Mouse (Mus musculus) adrenal gland, postnatal 14 days (tissue): ENCODE measurements around the gene Tsnaxip1. TPM values are rescaled to one million over a fixed set of nuclear protein-coding genes. Genes with fewer than 3 reads are reported as not detected.
A peak's percentile ranks its signal among the peaks of the same experiment; 100 is the strongest.

ENCODE experiments used
- DNase-seq: peaks from one replicate; pipeline ENCODE4 v3.0.0; 2021; ENCODE audit warnings: mixed read lengths
- total RNA-seq: library from RNA; stranded (reverse); gene quantifications from 2 replicates; pipeline ENCODE4 v1.2.3, GENCODE M21; 2021

The Tsnaxip1 gene
- total RNA-seq, 1 experiment from 2014 or later = not detected

DNA sequence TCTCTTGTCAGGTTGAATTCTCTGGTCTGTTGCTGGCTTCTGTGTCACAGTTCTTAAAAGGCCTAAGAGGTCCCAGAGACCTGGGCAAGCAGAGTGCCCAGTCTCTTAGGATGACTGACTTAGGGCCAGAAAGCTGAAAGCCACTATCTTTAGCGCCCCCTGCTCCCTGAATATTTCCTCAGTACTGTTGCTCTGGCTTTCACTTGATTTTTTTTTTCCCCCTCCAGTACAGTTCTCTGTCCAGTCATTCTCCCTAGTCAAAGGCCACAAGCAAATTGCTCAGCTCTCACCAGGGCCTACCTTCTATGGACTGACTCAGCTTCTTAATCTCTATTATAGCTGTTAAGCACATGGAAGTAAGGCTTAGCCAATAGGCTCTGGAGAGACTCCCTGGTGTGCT is 34.4 kb downstream of the Tsnaxip1 start:
- DNase-seq = peak; percentile 29

DNA sequence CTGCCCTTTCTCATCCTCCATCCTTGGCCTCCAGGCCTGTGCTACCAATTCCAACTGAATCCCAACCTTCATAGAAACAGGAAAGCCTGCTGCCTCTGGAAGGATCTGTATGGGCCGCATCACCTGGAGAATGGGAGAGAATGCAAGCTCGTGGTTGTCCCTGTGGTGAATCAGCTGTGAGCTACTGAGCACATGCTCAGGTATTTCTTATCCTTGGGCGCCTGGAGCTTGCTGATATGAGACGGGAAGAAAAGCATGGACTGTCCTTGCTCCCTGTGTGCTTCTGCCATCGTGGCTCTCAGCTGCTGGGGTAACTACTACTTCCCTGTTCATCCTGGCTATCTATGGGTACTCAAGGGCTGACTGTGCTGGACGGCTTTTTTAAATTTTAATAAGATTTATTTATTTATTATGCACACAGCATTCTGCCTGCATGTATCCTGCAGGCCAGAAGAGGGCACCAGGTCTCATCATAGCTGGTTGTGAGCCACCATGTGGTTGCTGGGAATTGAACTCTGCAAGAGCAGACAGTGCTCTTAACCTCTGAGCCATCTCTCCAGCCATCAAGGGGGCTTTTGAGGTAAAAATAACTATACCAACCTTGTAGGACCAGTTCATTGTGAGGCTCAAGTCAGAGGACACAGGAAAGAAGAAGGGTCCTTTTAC is 39.0 kb downstream of the Tsnaxip1 start:
- no peak for DNase-seq

DNA sequence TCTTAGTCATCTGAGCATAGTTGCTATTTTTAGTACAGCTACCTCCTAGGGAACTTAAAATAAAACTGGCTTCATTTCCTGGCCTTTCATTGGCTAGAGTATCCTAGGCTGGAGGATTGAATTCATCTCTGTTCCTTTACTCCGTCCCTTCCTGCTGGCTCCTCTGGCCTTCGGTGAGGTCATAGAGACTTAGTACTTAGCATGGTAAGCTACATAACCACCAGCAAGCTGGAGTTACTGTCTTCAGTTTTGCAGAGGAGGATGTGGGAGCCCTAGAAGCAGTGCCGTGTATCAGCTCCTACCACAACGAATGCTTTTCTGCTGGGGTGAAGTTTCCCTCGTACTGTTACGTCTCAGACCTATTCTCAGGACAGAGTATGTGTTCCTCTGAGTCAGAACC is 46.8 kb downstream of the Tsnaxip1 start:
- DNase-seq = no peak

DNA sequence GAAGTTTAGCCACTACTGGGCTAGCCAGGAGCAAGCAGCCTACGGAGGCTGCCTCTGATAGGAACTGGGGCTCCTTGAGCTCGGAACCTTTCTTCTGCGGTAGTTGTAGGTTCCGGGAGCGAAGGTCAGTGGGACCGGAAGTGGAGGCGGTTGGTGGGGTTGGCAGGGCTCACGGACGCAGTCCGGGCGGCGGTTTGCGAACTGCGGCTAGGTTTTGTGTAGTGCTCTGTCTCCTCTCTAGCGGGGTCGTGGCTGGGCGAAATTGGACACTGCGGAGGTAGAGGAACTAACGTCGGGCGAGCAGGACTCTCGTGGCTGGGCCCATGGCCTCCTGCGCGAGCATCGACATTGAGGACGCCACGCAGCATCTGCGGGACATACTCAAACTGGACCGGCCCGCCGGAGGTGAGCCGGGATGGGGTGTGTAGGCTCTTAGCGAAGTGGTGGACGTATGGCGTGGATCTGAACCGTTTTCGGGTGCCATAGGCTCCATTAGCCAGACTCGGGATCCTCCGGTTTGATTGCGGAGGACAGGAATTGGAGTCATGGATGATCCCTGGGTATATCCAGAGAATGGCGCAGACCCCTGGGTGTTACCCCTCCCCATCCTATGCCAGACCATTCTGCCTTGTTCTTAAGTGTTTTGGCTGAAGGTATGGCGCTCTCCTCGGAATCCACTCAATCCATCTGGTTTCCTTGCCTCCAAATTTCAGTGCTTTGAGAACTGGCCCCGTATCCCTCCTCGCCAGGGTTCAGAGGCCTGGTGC is 53.4 kb downstream of the Tsnaxip1 start, which contains the start of gene Edc4:
TSS of gene Edc4 (plus strand) at position 128 of the 767 bp plus-strand sequence.
- peak; percentile 91 for DNase-seq

DNA sequence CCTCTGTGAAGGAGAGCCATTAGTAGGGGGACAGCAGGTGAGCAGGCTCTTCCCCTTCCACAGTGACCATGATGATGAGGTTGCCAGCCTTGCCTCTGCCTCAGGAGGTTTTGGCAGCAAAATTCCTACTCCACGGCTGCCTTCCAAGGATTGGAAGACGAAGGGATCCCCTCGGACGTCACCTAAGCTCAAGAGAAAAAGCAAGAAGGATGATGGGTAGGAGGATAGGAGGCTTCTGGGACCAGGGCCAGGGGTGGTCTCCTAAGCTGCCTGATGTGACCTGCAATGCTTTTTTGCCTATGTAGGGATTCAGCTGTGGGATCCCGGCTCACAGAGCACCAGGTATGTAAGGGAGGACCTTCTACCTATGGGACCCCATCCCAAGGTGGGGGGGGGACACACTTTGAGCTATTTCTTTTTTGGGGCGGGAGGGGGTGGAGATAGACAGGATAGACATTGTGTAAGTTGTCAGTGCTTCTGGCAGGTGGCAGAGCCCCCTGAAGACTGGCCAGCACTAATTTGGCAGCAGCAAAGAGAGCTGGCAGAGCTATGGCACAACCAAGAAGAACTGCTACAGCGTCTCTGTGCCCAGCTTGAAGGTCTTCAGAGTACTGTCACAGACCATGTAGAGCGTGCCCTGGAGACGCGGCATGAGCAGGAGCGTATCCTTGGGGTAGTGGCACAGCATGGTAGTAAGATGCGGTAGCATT is 62.4 kb downstream of the Tsnaxip1 start:
- no peak for DNase-seq

DNA sequence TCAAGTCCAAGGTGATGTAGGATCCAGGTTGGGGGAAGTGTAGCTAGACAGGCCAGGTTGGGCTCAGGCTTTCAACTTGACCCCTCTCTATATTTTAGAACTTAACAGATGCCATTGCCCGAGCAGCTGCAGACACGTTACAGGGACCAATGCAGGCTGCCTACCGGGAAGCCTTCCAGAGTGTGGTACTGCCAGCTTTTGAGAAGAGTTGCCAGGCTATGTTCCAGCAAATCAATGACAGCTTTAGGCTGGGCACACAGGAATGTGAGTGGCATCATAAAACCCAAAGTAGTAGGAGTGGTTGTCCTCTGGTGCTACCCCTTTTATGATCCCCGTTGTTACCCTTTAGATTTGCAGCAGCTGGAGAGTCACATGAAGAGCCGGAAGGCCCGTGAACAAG is 63.3 kb downstream of the Tsnaxip1 start:
- DNase-seq = no peak

DNA sequence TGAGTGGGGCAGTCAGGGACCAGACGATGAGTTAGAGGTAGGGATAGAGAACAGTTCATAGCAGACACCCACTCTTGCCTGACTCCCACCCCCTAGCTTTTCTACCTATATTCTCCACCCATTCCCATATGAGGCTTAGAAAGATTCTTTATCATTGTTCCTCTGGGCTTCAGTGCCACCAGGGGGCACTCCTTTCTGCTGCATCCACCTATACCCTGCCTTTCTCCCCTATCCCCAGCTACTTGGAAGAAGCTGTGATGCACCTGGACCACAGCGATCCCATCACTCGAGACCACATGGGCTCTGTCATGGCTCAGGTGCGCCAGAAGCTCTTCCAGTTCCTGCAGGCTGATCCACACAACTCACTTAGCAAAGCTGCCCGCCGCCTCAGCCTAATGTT is 64.9 kb downstream of the Tsnaxip1 start:
- peak; percentile 39 for DNase-seq

DNA sequence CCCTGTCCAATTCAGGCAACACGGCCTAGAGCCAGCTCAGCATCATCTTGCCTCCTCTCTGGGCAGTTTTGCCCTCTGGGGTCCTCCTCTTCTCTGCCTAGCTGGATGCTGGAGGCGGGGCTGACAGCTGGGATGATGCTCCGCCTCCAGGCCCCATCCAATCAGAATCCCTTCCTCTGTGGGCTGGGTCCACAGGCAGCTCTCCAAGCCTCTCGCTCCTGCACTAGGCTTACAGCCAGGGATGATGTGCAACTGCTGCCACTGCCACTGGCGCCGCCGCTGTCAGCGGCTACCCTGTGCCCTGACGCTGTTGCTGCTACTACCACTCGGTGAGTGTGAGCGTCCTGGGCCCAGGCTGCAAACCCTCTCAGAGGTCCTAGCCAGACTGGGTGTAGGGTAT is 65.8 kb downstream of the Tsnaxip1 start, which contains the start of gene Nrn1l:
TSS of gene Nrn1l (plus strand) at position 229 of the 400 bp plus-strand sequence.
- DNase-seq = peak; percentile 89

Other genes starting within 250 kb of the Tsnaxip1 start
- gene Ripor1, start 222.5 kb upstream of the Tsnaxip1 start, total RNA-seq = 33.9 and 39.8 TPM in 2 replicates
- gene Ctcf, start 191.2 kb upstream of the Tsnaxip1 start, total RNA-seq = 58.4 and 70.4 TPM in 2 replicates
- 0.93 and 1.0 TPM in 2 replicates for gene Agrp, start 190.3 kb upstream of the Tsnaxip1 start, total RNA-seq
- gene Carmil2, start 141.5 kb upstream of the Tsnaxip1 start, total RNA-seq = 3.1 and 8.1 TPM in 2 replicates
- gene Acd, start 126.6 kb upstream of the Tsnaxip1 start, total RNA-seq = 23.3 and 23.8 TPM in 2 replicates
- gene Pard6a, start 126.6 kb upstream of the Tsnaxip1 start, total RNA-seq = 10.6 and 11.0 TPM in 2 replicates
- not detected in 2 replicates for gene 4933405L10Rik, start 120.1 kb upstream of the Tsnaxip1 start, total RNA-seq
- gene Enkd1, start 119.5 kb upstream of the Tsnaxip1 start, total RNA-seq = 5.4 and 6.0 TPM in 2 replicates
- 7.8 and 11.3 TPM in 2 replicates for gene Gfod2, start 69.1 kb upstream of the Tsnaxip1 start, total RNA-seq
- 27.3 and 29.8 TPM in 2 replicates for gene Ranbp10, start 381 bp upstream of the Tsnaxip1 start, total RNA-seq
- 8.5 and 11.2 TPM in 2 replicates for gene Cenpt, start 25.5 kb downstream of the Tsnaxip1 start, total RNA-seq
- 30.9 and 31.0 TPM in 2 replicates for gene Thap11, start 27.4 kb downstream of the Tsnaxip1 start, total RNA-seq
- gene Nutf2, start 32.8 kb downstream of the Tsnaxip1 start, total RNA-seq = 22.3 and 41.4 TPM in 2 replicates
- 30.1 and 33.5 TPM in 2 replicates for gene Edc4, start 53.1 kb downstream of the Tsnaxip1 start, total RNA-seq
- 1.0 TPM in 1 of 2 replicates, not detected in the other for gene Nrn1l, start 65.8 kb downstream of the Tsnaxip1 start, total RNA-seq
- 31.0 and 32.2 TPM in 2 replicates for gene Pskh1, start 72.7 kb downstream of the Tsnaxip1 start, total RNA-seq
- 0.59 TPM in 1 of 2 replicates, not detected in the other for gene Ctrl, start 106.1 kb downstream of the Tsnaxip1 start, total RNA-seq
- gene Psmb10, start 110.7 kb downstream of the Tsnaxip1 start, total RNA-seq = 49.2 and 65.5 TPM in 2 replicates
- 5.3 and 54.9 TPM in 2 replicates for gene Lcat, start 115.7 kb downstream of the Tsnaxip1 start, total RNA-seq
- gene Slc12a4, start 138.4 kb downstream of the Tsnaxip1 start, total RNA-seq = 36.9 and 42.5 TPM in 2 replicates
- not detected in 2 replicates for gene Dpep3, start 151.7 kb downstream of the Tsnaxip1 start, total RNA-seq
- 14.9 and 15.5 TPM in 2 replicates for gene Dus2, start 163.6 kb downstream of the Tsnaxip1 start, total RNA-seq
- not detected in 2 replicates for gene Dpep2nb, start 178.2 kb downstream of the Tsnaxip1 start, total RNA-seq
- 14.2 and 14.5 TPM in 2 replicates for gene Ddx28, start 184.2 kb downstream of the Tsnaxip1 start, total RNA-seq
- gene Nfatc3, start 231.1 kb downstream of the Tsnaxip1 start, total RNA-seq = 47.3 and 47.6 TPM in 2 replicates